Mouse (Mus musculus) retina, postnatal 1 day (tissue): ENCODE data around the gene Gm45233.

ENCODE experiments used
- DNase-seq: peaks from one replicate; pipeline ENCODE4 v3.0.0-alpha.2; 2012

Gene Gm45233

DNA sequence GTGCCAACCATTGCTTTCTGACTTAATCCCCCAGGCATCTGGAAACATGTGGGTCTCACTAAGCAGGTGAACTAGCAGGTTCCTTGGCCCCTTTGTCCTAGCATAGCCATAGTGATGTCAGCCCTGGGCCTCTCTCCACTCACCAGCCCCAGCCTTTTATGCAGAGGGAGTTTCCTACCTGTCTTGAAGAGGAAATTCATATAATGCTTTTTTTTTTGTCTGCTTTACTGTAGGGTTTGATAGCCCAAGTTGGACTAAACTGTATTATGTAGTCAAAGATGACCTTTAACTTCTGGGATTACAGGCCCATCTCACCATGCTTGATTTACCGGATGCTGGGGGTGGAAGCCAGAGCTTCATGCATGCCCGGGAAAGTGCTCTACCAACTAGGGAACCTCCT lies 5.9 kb downstream of the Gm45233 start:
- DNase-seq = no peak

DNA sequence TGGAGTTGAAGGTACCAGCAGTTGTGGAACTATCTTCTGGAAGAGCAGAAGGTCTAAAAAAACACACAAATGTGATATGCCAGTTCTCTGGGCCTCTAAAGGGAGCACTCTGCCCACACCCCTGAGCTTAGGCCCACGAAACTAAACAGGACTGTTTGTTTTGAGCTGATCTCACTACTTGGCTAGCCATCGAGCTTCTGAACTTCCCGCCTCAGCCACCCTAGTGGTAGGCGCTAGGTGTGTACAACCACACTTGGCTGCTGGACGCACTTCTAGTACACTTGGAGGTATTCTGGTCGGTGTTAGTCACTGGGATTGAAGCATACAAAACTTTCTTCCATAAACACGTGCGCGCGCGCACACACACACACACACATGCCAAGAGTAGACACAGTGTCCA lies 7.8 kb downstream of the Gm45233 start:
- no peak for DNase-seq

DNA sequence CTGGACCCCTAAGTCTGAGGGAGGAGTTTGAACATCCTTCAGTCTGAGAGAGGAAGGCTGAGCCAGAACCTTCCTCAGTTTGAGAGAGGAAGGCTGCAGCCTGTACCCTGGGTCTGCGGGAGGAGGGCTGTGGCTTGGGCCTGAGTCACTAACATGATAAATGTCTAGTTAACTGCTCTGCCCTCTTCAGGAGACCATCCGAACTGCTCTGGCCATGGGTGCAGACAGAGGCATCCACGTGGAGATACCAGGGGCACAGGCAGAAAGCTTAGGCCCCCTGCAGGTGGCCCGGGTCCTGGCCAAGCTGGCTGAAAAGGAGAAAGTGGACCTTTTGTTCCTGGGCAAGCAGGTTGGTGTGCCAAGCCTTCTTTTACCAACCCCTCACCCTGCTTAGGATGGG lies 8.7 kb downstream of the Gm45233 start:
- peak; percentile 21 for DNase-seq

DNA sequence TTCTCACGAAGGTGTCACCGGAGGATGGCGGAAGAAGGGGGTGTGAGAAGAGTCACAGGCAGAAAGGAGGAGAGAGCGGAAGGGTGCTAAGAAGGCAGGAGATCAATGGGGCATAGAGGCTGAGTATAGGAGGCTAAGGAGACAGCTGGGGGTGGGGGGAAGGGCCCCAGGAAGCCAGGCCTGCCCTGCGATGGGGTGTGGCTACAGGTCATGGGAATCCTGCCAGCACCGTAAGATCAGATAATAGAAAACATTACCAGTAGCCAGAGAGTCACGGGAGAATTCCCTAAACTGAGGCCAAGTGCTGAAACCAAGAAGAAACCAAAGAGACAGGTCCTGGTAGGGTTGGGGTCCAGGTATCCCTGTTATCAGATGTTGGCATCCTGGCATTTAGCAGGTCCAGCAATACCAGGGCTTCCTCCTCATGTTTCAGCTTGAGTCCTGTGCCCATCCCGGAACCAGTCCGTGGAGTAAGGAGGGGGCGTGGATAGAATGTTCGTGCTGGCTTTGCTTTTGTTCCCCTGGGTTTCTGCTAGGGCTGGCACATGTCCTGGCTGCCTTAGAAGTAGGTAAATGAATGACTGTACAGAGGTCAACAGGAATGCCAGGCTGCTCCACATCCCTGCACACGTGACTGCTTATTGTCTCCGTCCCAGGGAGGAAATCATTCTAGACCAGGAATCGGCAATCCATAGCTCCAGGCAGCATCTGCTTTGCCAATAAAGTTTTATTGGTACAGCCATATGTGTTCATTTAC lies 9.8 kb downstream of the Gm45233 start:
- no peak for DNase-seq

DNA sequence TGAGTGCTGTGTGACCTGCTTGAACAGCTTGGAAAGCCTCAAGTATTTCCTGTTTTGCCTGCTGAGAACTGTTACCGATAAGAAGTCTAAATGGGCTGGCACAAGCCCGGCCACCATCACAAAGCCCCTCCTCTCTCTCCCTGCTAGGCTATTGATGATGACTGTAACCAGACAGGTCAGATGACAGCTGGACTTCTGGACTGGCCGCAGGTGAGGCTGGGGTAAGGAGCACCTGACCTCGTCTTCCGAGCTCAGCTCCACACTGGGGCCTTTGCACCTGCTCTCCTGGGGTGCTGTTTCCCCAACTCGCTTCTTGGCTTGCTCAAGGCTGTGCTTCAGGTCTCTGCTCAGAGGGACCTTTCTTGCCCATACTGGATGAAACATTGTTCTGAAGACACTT lies 10.4 kb downstream of the Gm45233 start:
- DNase-seq = no peak

GRCm38 (mm10) chr7:43462851-43463250 lies 18.9 kb downstream of the Gm45233 start, which contains the start of gene Vsig10l:
Gene Vsig10l (plus strand): TSS chr7:43463151.
- DNase-seq = no peak

GRCm38 (mm10) chr7:43463976-43464375 lies 20.0 kb downstream of the Gm45233 start:
- no peak for DNase-seq

DNA sequence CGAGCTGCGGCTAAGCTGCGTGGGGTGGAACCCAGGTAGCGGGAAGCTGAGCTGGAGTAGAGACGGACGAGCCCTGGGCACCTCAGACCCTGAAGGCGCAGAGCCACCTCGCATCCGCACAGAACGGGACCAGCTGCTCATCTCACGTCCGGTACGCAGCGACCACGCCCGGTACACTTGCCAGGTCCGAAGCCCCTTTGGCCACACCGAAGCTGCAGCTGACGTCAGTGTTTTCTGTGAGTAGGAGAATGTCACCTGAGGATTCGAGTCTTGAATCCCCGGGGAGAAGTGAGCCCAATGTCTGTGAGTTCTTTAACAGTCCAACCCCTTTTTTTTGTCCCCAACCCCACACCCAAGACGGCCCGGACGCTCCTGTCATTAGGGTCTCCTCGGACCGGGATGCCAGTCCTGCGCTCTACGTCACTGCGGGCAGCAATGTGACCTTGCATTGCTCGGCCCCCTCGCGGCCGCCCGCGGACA lies 21.0 kb downstream of the Gm45233 start:
- no peak for DNase-seq

DNA sequence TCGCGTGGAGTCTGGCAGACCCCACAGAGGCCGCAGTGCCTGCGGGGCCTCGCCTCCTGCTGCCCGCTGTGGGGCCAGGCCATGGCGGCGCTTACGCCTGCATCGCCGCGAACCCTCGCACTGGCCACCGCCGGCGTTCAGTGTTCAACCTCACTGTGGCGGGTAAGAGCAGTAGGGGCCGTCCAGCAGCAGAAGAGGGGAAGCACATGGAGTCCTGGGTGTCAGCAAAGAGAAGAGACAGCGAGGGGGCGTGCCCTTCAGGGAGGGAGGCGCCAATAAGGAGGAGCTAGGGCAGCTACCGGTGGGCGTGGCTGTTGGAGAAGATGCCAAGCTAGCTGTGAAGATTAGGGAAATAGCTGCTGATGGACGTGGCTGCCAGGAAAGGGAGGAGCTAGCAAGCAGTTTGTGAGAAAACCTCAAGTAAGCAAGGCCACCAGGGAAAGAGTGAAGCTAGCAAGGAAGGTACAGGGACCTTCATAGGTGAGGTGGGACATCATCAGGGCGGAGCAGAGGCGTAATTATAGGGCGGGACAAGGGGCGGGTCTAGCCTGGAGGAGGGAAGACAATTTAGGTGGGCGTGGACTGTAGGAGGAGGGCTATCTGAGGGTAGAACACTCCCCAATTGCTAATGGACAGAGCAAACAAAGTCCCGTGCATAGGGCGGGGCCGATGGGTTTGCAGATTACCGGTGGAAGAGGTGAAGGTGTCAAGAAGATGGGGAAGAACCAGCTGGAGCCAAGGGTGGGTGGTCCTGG lies 21.6 kb downstream of the Gm45233 start:
- DNase-seq = peak; percentile 95

GRCm38 (mm10) chr7:43466099-43466694 lies 22.3 kb downstream of the Gm45233 start:
- peak; percentile 88 for DNase-seq

DNA sequence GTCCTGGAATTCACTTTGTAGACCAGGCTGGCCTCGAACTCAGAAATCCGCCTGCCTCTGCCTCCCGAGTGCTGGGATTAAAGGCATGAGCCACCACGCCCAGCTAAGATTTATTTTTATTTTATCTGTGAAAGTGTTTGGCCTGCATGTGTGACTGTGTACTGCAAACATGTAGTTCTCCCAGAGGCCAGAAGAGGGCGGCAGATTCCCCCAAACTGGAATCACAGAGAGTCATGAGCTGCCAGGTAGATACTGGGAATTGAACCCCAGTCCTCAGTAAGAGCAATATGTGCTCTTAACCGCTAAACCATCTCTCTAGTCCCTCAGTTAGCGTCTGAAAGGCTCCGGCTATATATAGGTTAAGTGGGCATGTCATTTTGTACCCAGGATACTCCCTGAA lies 26.4 kb downstream of the Gm45233 start:
- DNase-seq = peak; percentile 66

DNA sequence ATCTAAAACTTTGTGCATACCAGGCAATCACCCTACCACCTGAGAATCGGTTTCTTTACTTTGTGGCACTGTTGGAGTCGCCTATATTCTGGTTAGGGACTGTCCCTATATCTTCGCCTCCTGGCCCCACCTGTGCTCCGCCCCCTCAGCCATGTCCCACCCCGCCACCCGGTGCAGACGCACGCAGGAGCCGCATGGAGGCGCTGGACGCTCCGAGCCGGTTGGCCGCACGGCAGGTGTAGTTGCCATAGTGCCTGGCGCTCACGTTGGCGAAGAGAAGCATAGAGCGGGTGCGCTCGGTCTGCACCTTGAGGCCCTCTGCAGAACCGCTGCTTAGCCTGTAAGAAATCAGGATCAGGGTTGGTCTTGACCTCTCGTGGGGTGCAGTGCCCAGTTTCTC lies 31.8 kb downstream of the Gm45233 start:
- DNase-seq = no peak

DNA sequence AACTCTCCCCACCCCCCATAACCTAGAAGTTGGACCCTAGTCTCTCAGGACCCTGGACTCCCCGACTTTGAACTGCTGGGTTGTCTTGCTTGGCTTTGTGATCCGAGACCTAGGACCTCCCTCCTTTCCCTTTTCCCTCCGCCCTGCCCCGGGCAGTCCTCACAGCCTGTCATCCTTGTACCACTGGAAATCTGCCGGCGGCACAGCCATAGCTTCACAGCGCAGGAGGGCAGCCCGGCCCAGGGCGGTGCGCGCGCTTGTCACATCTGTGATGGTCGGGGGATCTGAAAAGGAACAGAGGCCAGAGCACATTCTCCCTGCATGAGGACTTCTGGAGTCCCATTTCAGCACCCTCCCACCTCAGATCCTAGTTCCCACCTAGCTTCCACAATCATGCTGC lies 32.4 kb downstream of the Gm45233 start:
- peak; percentile 56 for DNase-seq

GRCm38 (mm10) chr7:43481191-43481590 lies 37.3 kb downstream of the Gm45233 start:
- no peak for DNase-seq

DNA sequence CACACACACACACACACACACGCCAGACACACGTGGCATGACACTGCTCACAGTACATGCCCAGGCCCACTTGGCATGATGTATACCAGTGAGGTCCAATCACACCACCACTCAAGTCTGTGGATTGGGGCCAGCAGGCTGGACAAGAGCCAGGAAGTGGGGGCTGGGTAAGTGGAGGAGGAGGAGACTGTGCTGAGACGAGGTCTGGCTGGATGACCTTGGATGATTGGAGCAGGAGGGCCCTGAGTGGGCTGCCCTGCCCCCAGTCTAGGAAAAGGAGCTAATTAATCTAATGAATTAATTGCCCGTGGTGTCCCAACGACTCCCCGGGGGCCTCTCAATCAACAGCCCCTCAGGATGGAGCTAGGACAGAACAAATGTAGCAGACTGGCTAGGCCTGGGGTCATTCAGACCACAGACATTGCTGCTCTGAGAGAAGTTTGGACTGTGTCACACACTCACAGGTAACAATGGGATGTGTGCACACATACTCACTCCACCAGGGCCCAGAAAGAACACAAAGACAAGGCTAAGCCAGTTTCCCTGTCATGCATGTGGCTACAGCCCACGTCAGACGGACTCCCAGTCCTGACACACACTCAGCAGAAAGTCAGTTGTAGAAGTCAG lies 38.3 kb downstream of the Gm45233 start:
- DNase-seq = peak; percentile 82

GRCm38 (mm10) chr7:43483236-43483635 lies 39.3 kb downstream of the Gm45233 start:
- peak; percentile 33 for DNase-seq

DNA sequence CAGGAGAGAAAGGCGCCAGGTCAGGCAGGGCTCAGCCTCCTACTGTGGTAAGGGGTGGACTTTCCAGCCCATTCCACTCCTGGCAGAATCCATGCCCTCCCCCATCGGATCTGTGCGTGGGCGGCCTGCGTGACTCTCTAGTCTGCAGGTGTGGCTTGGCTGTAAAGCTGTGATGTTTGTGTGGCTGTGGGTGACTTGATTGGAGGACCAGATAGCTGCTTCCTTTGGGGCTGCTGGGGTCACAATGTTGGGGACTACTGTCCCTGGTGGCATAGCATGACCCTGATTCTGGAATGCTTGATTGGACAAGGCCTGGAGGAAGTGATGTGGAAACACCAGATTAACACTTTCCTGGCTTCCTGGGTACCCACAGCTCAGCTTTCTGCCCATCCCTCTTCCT lies 44.7 kb downstream of the Gm45233 start:
- peak; percentile 74 for DNase-seq

DNA sequence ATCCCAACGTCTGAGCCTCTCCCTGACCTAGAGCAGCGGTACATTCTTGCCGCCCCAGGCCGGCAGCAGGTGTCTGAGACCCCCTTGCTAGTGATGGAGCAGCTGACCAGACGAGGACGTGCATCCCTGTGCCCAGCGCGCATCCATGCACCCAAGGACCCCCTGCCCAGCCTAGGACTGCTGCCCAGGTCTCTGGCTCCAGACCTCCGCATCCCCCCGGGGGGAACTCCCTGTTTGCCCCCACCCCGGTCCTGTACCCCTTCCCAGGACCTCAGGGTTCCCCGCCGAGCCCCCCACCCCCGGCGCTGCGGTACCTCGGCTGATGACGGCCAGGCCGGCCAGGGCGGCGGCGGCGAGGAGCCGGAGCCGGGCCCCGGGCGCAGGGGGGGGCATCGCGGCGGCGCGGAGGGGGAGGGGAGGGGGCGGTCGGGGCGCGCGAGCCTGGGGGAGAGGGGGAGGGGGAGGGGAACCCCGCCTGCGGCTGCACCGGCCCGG lies 45.8 kb downstream of the Gm45233 start, which contains the start of gene Iglon5:
Iglon5 (minus strand) TSS at position 445 of the 495 bp plus-strand sequence.
- peak; percentile 52 for DNase-seq

GRCm38 (mm10) chr7:43490182-43490584 lies 46.3 kb downstream of the Gm45233 start:
- peak; percentile 84 for DNase-seq

GRCm38 (mm10) chr7:43490861-43491260 lies 46.9 kb downstream of the Gm45233 start:
- DNase-seq = no peak

- peak; percentile 84 for DNase-seq
These were observed 51.6 kb downstream of the Gm45233 start for GRCm38 (mm10) chr7:43495343-43496021.
